Mouse (Mus musculus): ENCODE results near the gene Lypd5.

The Lypd5 gene

Small RNA genes within 50 kb of the gene (microRNA-seq; reads per million reads assigned to microRNA genes)
- gene Gm27592, result 0 reads per million in 2 experiments
